Mouse (Mus musculus): ENCODE data around the gene Cphx3. TPM values are rescaled to one million over a fixed set of nuclear protein-coding genes. Genes with fewer than 3 reads are reported as not detected.
"Not testable (repeated sequence)": the region's sequence is repeated elsewhere in the genome, so short reads cannot be mapped to it uniquely, and the experiment has no call there.

The Cphx3 gene
- total RNA-seq (2018; cell fraction: chromatin; rRNA removed) = not detected
- not detected for total RNA-seq (2018; cell fraction: cytosol; rRNA removed)
- total RNA-seq (2018; cell fraction: nucleus; rRNA removed) = not detected
- polyA plus RNA-seq (2018) = not detected in 3 replicates

- WGBS (ENCODE audit: missing documents) = no CpG with 5 or more reads among the region's 1 CpGs
- H3K27ac ChIP-seq; H3K36me3 ChIP-seq (ENCODE audit: inconsistent target); H3K4me3 ChIP-seq (ENCODE audit: inconsistent target); H3K79me2 ChIP-seq (ENCODE audit: inconsistent target): not testable (repeated sequence)
These were observed at the start of gene Cphx3 for GRCm38 (mm10) chr14:26081997-26082396. Gene Cphx3, plus strand, starts transcription at chr14:26082297.

DNA sequence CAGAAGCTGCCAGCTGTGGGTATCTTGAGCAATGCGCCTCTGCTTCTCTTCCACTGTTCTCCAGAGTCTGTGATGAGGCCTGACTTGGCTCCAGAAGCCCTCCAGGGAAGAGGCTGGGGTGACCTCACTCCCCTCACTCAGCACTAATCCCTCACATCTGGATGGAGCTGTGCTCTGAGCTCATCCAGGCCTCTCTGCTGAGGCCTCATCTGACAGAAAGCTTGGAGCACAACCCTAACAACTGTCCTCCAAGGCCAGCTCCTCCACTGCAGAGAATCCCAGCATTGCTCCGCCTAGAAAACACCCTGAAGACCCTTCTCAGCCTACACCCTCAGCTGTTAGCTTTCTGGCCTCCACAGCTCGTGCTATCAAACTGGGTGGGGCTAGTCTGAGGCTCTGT lies 47.7 kb upstream of the Cphx3 start:
- H3K27ac ChIP-seq; H3K36me3 ChIP-seq (ENCODE audit: inconsistent target); H3K79me2 ChIP-seq (ENCODE audit: inconsistent target); H3K4me3 ChIP-seq (ENCODE audit: inconsistent target): not testable (repeated sequence)
- no CpG with 5 or more reads among the region's 3 CpGs for WGBS (ENCODE audit: missing documents)

DNA sequence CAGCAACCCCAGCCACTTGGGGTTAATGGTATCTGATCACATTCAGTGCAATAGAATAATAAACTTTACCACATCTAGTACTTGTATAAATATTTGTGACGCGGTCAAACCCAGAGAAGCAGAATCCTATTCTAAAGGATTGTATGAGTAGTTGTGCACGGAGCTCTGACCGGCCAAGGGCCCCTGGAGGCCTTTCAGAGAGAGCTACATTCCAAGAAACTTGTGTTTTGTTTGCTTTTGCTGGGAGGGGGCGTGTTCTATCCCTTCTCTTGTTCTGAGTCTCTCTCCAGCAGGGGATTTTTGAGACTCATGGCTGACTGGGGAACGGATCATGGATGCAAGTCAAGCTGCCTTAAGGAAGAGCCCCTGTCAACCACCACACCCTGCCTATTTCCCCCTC lies 46.7 kb upstream of the Cphx3 start:
- no CpG with 5 or more reads among the region's 6 CpGs for WGBS (ENCODE audit: missing documents)
- not testable (repeated sequence) for H3K36me3 ChIP-seq (ENCODE audit: inconsistent target); H3K79me2 ChIP-seq (ENCODE audit: inconsistent target); H3K27ac ChIP-seq; H3K4me3 ChIP-seq (ENCODE audit: inconsistent target)

- not testable (repeated sequence) for H3K4me3 ChIP-seq (ENCODE audit: inconsistent target); H3K79me2 ChIP-seq (ENCODE audit: inconsistent target); H3K27ac ChIP-seq; H3K36me3 ChIP-seq (ENCODE audit: inconsistent target)
- WGBS (ENCODE audit: missing documents) = no CpG with 5 or more reads among the region's 26 CpGs
These were observed 39.5 kb upstream of the Cphx3 start, which contains the start of gene Gm9780 for GRCm38 (mm10) chr14:26042611-26043010. Gene Gm9780, minus strand, starts transcription at chr14:26042711.

GRCm38 (mm10) chr14:26045007-26045406 lies 37.1 kb upstream of the Cphx3 start:
- H3K36me3 ChIP-seq (ENCODE audit: inconsistent target); H3K4me3 ChIP-seq (ENCODE audit: inconsistent target); H3K79me2 ChIP-seq (ENCODE audit: inconsistent target); H3K27ac ChIP-seq: not testable (repeated sequence)
- no CpG with 5 or more reads among the region's 5 CpGs for WGBS (ENCODE audit: missing documents)

DNA sequence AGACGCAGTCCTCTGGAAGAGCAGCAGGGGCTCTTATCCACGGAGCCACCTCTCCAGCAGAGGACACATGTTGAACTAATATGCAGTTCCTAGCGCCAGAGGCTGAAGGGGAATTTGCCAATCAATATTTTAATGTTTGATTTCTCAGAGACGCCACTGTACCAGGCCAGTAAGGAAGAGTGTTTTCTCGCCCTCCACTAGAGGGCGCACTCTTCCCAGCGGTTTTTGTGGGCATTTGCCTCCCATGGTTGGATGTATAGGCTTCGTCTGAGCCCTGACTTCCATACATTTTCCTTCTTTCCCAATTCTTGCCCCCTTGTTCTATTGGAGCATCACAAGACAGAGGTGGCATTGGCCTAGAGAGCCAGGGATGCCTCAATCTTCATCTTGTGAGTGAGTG lies 35.1 kb upstream of the Cphx3 start:
- not testable (repeated sequence) for H3K79me2 ChIP-seq (ENCODE audit: inconsistent target); H3K27ac ChIP-seq; H3K4me3 ChIP-seq (ENCODE audit: inconsistent target); H3K36me3 ChIP-seq (ENCODE audit: inconsistent target)
- WGBS (ENCODE audit: missing documents) = no CpG with 5 or more reads among the region's 8 CpGs

DNA sequence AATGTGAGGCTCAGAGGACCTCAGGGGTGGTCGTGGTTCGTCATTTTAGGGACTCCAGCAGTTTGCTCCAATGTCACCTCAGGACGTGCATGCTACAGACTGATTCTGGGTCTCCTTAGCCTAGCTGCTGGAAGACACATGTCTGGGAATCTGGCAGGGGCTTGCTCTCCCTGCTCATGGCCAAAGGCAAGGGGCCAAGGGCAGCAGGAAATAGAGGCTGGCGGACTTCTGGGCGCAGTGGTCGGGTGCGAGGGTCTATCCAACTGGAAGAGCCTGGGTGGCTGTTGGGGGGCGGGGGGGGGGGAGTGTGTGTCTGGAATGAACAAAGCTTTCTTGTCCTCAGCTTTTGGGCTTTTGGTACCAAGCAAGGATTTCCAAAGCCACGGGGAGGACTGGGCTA lies 33.3 kb upstream of the Cphx3 start:
- not testable (repeated sequence) for H3K27ac ChIP-seq; H3K36me3 ChIP-seq (ENCODE audit: inconsistent target); H3K4me3 ChIP-seq (ENCODE audit: inconsistent target); H3K79me2 ChIP-seq (ENCODE audit: inconsistent target)
- no CpG with 5 or more reads among the region's 9 CpGs for WGBS (ENCODE audit: missing documents)

- H3K36me3 ChIP-seq (ENCODE audit: inconsistent target); H3K79me2 ChIP-seq (ENCODE audit: inconsistent target); H3K4me3 ChIP-seq (ENCODE audit: inconsistent target); H3K27ac ChIP-seq: not testable (repeated sequence)
- WGBS (ENCODE audit: missing documents) = no CpG with 5 or more reads among the region's 3 CpGs
These were observed 23.9 kb upstream of the Cphx3 start for GRCm38 (mm10) chr14:26058184-26058583.

GRCm38 (mm10) chr14:26059362-26059761 lies 22.7 kb upstream of the Cphx3 start:
- not testable (repeated sequence) for H3K27ac ChIP-seq; H3K79me2 ChIP-seq (ENCODE audit: inconsistent target); H3K4me3 ChIP-seq (ENCODE audit: inconsistent target); H3K36me3 ChIP-seq (ENCODE audit: inconsistent target)
- no CpG with 5 or more reads among the region's 6 CpGs for WGBS (ENCODE audit: missing documents)

GRCm38 (mm10) chr14:26066574-26067324 lies 15.3 kb upstream of the Cphx3 start:
- not testable (repeated sequence) for H3K4me3 ChIP-seq (ENCODE audit: inconsistent target); H3K27ac ChIP-seq; H3K36me3 ChIP-seq (ENCODE audit: inconsistent target); H3K79me2 ChIP-seq (ENCODE audit: inconsistent target)
- no CpG with 5 or more reads among the region's 44 CpGs for WGBS (ENCODE audit: missing documents)

- no CpG with 5 or more reads among the region's 10 CpGs for WGBS (ENCODE audit: missing documents)
- not testable (repeated sequence) for H3K36me3 ChIP-seq (ENCODE audit: inconsistent target); H3K27ac ChIP-seq; H3K79me2 ChIP-seq (ENCODE audit: inconsistent target); H3K4me3 ChIP-seq (ENCODE audit: inconsistent target)
These were observed 14.8 kb upstream of the Cphx3 start, which contains the start of gene Tmem254c for GRCm38 (mm10) chr14:26067325-26067633. Gene Tmem254c, minus strand, starts transcription at chr14:26067355.

DNA sequence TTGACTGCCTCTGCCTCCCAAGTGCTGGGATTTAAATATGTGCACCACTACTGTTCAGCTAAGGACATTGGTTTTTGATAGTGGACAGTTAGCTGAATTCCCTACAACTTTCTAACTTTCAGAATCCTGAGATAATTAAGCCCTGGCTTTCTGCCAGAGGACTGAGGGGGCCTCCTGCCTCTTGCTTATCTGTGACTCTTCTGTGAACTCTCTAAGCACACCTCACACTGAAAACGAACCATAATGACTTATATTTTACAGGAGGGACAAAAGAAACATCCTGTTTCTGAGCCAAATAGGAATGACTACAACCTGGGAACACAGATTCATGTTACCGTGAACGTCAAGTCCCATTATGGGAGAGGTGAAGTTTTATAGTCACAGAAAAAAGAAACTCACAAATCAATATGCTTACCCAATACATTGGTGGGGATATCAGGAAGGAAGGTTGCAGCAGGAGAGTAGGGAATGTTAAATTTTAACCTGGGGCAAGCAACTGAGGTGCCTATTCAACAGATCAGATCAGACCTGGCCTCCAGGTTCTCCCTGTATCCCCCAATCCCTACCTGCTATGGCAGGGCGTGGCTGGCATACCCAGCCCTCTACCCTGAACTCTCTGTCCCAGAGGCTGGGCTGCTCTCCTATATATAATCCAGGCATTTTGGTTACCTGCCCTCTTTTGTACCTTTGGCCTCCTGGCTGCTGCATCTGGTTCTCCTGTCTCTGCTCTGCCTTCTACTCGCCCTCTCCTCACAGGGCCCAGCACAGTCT lies 5.3 kb upstream of the Cphx3 start:
- H3K27ac ChIP-seq; H3K36me3 ChIP-seq (ENCODE audit: inconsistent target); H3K79me2 ChIP-seq (ENCODE audit: inconsistent target); H3K4me3 ChIP-seq (ENCODE audit: inconsistent target): not testable (repeated sequence)
- WGBS (ENCODE audit: missing documents) = no CpG with 5 or more reads among the region's 5 CpGs

DNA sequence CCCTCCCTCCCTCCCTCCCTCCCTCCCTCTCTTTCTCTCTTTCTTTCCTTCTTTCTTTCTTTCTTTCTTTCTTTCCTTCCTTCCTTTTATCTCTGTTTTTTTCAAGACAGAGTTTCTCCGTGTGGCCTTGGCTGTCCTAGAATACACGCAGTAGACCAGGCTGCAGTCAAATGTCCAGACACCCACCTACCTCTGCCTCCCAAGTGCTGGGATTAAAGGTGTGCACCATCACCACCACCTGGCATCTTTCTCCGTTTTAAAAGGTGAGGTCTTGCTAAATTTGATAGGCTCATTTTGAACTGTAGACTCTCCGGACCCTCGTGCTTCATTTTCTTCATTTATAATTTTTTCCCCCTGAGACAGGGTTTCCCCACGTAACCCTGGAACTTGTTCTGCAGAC lies 881 bp upstream of the Cphx3 start, which contains the start of gene Cphx2:
TSS of gene Cphx2 (plus strand) at position 301 of the 400 bp plus-strand sequence.
- not testable (repeated sequence) for H3K27ac ChIP-seq; H3K36me3 ChIP-seq (ENCODE audit: inconsistent target); H3K79me2 ChIP-seq (ENCODE audit: inconsistent target); H3K4me3 ChIP-seq (ENCODE audit: inconsistent target)
- WGBS (ENCODE audit: missing documents) = no CpG with 5 or more reads among the region's 6 CpGs

- no CpG with 5 or more reads among the region's 3 CpGs for WGBS (ENCODE audit: missing documents)
- not testable (repeated sequence) for H3K79me2 ChIP-seq (ENCODE audit: inconsistent target); H3K36me3 ChIP-seq (ENCODE audit: inconsistent target); H3K27ac ChIP-seq; H3K4me3 ChIP-seq (ENCODE audit: inconsistent target)
These were observed 15.5 kb downstream of the Cphx3 start for GRCm38 (mm10) chr14:26097622-26098021.

GRCm38 (mm10) chr14:26118150-26118549 lies 36.1 kb downstream of the Cphx3 start, which contains the start of gene Duxbl2:
Gene Duxbl2, plus strand, starts transcription at chr14:26118349.
- not testable (repeated sequence) for H3K4me3 ChIP-seq (ENCODE audit: inconsistent target); H3K79me2 ChIP-seq (ENCODE audit: inconsistent target); H3K27ac ChIP-seq; H3K36me3 ChIP-seq (ENCODE audit: inconsistent target)
- WGBS (ENCODE audit: missing documents) = no CpG with 5 or more reads among the region's 7 CpGs
